Mouse (Mus musculus) large intestine, adult 2 months (tissue): ENCODE results near the gene Hist1h3a. TPM values are rescaled to one million over a fixed set of nuclear protein-coding genes. Genes with fewer than 3 reads are reported as not detected.

Experiments used
- DNase-seq: peaks from one replicate; pipeline ENCODE4 v3.0.0-alpha.2; 2012; ENCODE audit warnings: low read depth, low spot score
- WGBS: fragments of 180-500 bp; shearing (Covaris S2); methylation state at CpG from one replicate; pipeline ENCODE4 v1.1.7; 2018; 5-methylcytosine and 5-hydroxymethylcytosine counted together
- polyA plus RNA-seq: library from polyadenylated mRNA; depleted of rRNA; stranded (reverse); fragments of >200 nt; gene quantifications from 2 replicates; pipeline ENCODE4 v1.2.3, GENCODE M21; 2012

Gene Hist1h3a
- polyA plus RNA-seq, 1 experiment, result 17.5 TPM

- DNase-seq, result no peak
- WGBS, result under 1% methylated on average over 28 of the region's 28 CpGs
Observed at GRCm38 (mm10) chr13:23745381-23746161, 16.6 kb downstream of the Hist1h3a start, which contains the start of gene Hist1h3c. Gene Hist1h3c (minus strand): TSS chr13:23745602.

GRCm38 (mm10) chr13:23744421-23745380, 17.5 kb downstream of the Hist1h3a start:
- no peak for DNase-seq
- 3% methylated on average over 21 of the region's 36 CpGs for WGBS

- DNase-seq, result no peak
- 45% methylated on average over 4 of the region's 4 CpGs for WGBS
Observed at GRCm38 (mm10) chr13:23743963-23744362, 18.2 kb downstream of the Hist1h3a start.

GRCm38 (mm10) chr13:23743215-23743614, 19.0 kb downstream of the Hist1h3a start:
- 84% methylated on average over 5 of the region's 5 CpGs for WGBS
- no peak for DNase-seq

GRCm38 (mm10) chr13:23742007-23742406, 20.2 kb downstream of the Hist1h3a start:
- DNase-seq, result no peak

GRCm38 (mm10) chr13:23740910-23741309, 21.3 kb downstream of the Hist1h3a start:
- no peak for DNase-seq
- WGBS, result 56% methylated on average over 5 of the region's 5 CpGs

DNA sequence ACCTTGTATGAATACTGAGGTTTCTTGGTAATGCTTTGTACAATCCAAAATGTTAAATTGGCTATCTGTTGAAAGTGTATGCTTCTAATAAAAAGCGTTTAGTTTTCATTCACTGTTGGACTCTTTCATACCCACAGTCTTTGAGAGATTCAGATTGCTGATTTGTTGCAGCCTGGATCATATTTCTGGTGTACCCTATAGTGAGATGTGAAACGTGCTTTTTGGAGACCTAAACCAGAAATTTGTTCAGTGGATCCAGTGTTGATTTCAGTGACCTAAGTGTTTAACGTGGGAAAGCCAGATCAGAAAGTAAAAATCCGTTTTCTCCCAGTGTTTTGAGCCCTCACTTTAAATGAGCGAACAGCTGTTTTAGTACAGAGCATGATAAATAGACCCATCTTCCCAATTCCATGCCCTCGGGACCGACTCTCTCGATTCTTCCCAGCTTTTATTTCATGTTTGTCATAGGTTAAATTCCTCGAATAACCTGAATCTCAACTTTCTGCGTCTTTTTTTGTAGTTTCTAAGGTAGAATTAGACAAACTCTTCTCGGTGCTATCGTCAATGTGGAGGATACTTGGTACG, 21.8 kb downstream of the Hist1h3a start:
- WGBS, result 16% methylated on average over 13 of the region's 13 CpGs
- no peak for DNase-seq

GRCm38 (mm10) chr13:23739922-23740252, 22.3 kb downstream of the Hist1h3a start:
- no peak for DNase-seq
- WGBS, result under 1% methylated on average over 14 of the region's 14 CpGs

- DNase-seq, result peak; percentile 84
Observed at GRCm38 (mm10) chr13:23739069-23739921, 22.9 kb downstream of the Hist1h3a start.

DNA sequence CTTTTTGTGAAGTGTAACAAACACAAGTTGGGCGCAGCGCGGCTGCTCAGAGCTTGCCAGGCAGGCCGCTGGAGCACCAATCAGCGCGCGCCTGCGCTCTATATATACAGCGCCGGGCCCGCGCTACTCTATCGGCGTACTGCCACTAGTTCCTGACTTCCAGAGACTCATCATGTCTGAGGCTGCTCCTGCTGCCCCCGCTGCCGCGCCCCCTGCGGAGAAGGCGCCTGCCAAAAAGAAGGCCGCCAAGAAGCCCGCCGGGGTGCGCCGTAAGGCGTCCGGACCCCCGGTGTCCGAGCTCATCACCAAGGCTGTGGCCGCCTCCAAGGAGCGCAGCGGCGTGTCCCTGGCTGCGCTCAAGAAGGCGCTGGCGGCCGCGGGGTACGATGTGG, 23.5 kb downstream of the Hist1h3a start, which contains the start of gene Hist1h1c:
Gene Hist1h1c, plus strand, starts transcription at position 132 of the 392 bp plus-strand sequence.
- WGBS, result under 1% methylated on average over 38 of the region's 38 CpGs
- DNase-seq, result no peak

More at GRCm38 (mm10) chr13:23739069-23739921, 22.9 kb downstream of the Hist1h3a start:
- under 1% methylated on average over 39 of the region's 39 CpGs for WGBS

GRCm38 (mm10) chr13:23738041-23738440, 24.1 kb downstream of the Hist1h3a start:
- no peak for DNase-seq
- WGBS, result 28% methylated on average over 4 of the region's 4 CpGs

DNA sequence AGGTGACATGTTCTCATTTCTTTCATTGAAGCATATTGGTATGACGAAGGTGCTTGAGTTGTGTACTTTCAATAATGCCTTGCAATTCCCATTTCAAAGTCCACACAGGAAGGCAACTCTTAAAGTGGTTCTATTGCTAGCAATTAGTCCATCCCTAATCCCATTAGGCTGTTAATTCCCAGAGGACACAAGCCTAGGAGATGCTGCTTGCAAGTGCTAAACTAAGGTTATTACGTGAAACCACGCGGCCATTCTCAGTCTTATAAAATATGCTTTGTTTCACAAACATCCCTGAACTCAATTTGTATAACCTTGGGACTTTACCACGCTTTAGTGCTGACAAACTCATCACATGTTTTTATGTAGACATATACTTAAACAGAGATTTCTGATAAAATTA, 25.1 kb downstream of the Hist1h3a start:
- 89% methylated on average over 5 of the region's 5 CpGs for WGBS

GRCm38 (mm10) chr13:23732156-23732804, 29.9 kb downstream of the Hist1h3a start:
- WGBS, result 22% methylated on average over 8 of the region's 8 CpGs
- no peak for DNase-seq

More for the DNA sequence above, 25.1 kb downstream of the Hist1h3a start:
- DNase-seq, result no peak

- peak; percentile 87 for DNase-seq
- WGBS, result 20% methylated on average over 8 of the region's 8 CpGs
Observed at GRCm38 (mm10) chr13:23730479-23730878, 31.7 kb downstream of the Hist1h3a start.

GRCm38 (mm10) chr13:23729706-23730105, 32.5 kb downstream of the Hist1h3a start:
- no peak for DNase-seq
- 90% methylated on average over 5 of the region's 5 CpGs for WGBS

DNA sequence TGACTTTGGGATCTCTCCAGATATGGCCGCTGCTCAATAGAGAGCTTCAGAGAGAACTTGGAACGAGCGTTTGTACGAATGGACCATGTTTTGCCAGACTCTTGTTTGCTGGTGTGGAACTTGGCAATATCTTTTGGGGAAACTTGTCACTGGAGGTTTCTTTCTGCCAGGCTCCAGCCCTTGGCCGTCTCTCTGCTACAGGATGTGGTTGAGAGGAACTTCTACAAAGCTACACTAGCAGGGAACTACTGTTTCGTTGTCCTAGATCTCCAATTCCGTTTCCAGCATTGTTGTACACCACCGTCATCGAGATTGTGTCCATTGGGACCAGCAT, 33.0 kb downstream of the Hist1h3a start:
- 88% methylated on average over 9 of the region's 9 CpGs for whole genome bisulfite sequencing
- no peak for DNase-seq

GRCm38 (mm10) chr13:23728472-23729191, 33.6 kb downstream of the Hist1h3a start:
- no peak for DNase-seq
- 88% methylated on average over 18 of the region's 18 CpGs for WGBS

DNA sequence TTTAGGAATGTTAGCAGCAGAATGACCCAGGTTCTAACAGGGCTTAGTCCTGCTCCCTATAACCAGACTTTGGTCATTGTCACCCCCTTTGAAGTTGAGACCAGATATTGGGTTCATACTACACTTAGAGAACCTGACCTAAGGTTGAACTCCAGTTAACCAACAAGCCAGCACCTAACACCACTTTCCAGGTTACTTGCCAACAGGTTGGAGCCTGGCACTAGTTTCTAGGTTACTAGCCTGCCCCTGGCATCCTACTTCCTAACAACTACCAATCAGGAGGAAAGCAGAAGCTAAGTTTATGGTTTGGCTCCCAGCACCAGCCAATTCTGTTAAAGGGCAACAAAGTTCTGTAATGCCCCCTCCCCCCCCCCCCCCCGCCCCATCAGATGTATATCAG, 37.0 kb downstream of the Hist1h3a start:
- DNase-seq, result no peak
- WGBS, result 38% methylated on average over 1 of the region's 1 CpGs
